Mouse (Mus musculus) testis, adult 2 months (tissue): ENCODE data around the gene Mfsd4b1.

Experiments
- CTCF ChIP-seq: fragments of 200-500 bp; IDR thresholded peaks from 2 replicates; pipeline ENCODE4 v1.5.1; 2012; ENCODE audit warnings: low read depth, mild to moderate bottlenecking, inconsistent platforms, low read length, moderate library complexity; ENCODE audit not compliant: control insufficient read depth, insufficient read depth, insufficient replicate concordance
- POLR2A ChIP-seq: fragments of 200-500 bp; IDR thresholded peaks from 2 replicates; pipeline ENCODE4 v1.6.1; 2012; ENCODE audit warnings: low read depth, mild to moderate bottlenecking, inconsistent platforms, low read length, moderate library complexity; ENCODE audit not compliant: control insufficient read depth

DNA sequence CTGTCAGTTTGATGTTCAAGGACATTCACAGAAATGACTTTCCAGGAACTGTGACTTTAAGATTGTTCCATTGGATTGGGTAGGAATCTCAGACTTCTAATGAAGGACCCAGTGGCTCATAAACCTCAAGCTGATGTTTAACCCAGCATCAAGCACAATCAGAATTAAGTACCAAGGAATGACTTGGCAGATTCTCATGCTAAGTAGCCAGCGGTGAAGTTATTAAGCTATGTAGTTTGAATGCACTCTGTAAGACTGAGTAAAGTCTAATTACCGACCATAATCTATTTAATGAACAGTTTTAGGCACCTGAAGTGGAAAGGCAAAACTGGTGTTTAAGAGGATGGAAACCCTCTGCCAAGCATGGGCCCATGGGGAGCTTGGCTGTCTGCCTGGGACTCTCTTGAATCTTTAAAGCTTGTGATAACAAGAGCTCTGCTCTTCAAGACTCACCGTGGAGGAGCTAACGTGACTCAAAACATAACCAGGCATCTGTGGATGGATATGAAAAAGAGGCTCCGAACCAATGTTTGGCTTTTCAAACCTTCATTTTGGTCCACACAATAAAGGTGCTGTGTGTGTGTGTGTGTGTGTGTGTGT is 6.7 kb downstream of the Mfsd4b1 start:
- TF ChIP-seq CTCF, result no peak
- TF ChIP-seq POLR2A, result no peak
